Mouse (Mus musculus) gastrocnemius, adult 8-10 months (tissue): ENCODE results near the gene Ahcy. TPM values are rescaled to one million over a fixed set of nuclear protein-coding genes. Genes with fewer than 3 reads are reported as not detected.
"Not testable (repeated sequence)": the region's sequence is repeated elsewhere in the genome, so short reads cannot be mapped to it uniquely, and the experiment has no call there.

Experiments used
- DNase-seq, 2 experiments: peaks; one replicate each; pipeline ENCODE4 v3.0.0; 2022; ENCODE audit warnings: low spot score in 2 of 2
- total RNA-seq, 4 experiments: library from RNA; stranded (reverse); gene quantifications; 2 replicates each; pipeline ENCODE4 v1.2.4; 2022

The Ahcy gene
- 10 to 100 TPM; 15.6 to 19.5 (median 18.7) TPM for total RNA-seq

DNA sequence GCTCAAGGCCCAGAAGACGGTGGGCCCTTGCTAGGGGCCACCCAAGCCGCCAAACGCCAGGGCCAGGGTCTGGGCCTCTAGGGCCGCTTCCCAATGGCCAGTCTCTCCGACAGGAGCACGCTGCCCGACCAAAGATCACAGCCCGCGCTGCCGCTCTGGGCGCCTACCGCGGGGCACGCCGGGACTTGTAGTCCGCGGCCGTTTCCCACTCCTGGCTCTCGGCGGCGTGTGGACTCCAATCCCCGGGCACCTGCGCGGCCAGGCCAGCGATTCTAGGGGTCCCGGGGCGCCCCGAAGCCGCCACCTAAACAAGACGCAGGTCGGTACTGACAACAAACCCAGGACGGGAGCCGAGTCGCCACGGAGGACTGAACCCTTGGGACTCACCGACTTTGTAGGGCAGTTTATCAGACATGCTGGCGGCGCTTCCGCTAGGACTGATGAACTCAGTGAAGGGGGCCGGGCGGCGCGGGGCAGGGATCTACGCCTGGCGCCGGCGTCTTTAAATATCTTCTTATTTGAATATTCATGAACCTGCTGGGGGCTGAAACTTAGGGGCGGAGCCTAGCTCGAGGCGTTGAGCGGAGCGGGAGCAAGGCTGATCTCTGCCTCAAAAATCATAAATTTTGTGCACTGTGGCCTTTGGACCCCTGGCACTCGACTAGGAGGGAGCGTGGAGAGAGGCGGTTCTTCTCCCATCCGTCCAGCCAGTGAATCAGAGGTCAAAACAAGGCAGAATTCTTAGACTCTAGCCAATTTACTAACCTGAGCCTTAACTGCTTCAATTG is at the start of gene Ahcy:
Ahcy (minus strand) TSS at position 520 of the 788 bp plus-strand sequence.
- peak; percentile 80 to 81 for DNase-seq

DNA sequence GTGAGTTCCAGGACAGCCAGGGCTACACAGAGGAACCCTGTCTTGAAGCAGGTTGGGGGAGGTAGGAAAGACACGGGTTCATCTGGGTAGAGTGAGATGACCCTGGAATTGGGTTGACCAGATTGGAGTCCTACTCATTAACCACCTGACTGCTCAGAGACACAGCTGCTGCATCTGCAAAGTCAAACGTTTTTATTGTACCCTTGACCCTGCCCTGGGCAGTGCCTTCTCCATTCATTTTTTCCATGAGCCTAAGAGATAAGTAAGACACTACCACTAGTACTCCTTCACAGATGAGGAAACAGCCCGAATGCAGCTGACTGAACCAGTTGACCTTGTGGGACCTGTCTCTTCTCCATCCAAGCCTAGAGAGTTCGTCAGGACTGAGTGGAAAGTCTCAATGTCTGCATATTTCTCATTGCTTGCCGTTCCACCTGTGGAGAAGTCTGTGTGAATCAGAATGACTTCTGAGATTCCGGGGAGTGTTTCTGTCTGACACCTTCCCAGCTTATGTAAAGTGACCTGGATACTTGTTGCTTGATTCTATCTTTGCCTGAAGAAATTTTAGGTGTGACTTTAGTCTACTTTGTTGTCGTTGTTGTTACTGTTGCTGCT is 41.0 kb upstream of the Ahcy start:
- DNase-seq = no peak

DNA sequence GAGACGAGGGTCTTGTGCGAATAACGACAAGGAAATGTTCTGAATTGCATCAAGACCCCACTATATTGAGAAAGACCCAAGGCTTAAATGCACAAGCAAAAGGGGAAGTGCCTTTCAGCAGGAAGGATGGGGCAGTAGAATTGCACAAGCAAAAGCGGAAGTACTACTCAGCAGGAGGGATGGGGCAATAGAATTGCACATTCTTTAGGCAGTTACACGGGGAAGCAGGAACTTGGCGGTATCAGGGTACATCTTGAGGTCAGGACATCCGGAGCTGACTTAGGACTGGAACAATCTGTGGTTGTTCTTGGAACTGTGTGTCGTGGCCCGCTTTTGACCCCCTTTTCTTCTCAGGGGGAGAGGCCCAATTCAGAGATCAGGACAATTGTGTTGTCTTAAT is 33.0 kb upstream of the Ahcy start:
- not testable (repeated sequence) for DNase-seq

DNA sequence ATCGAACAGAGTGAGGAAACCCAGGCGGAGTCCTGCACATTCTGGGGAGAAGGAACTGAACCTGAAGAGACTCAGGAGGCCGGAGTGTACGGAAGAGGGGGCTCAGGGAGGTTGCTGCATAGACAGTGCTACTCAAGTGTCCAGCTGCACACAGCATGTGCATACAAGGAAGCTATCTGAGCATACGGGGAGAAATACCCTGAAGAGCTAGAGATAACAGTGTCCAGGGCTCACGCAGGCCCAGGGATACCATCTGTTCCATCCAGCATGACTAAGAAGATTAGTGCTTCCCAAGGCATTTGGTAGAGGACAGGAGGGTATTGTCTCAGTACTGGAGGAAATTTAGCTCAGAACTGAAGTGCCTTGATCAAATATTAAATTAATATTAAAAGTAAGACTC is 29.3 kb upstream of the Ahcy start:
- no peak for DNase-seq

DNA sequence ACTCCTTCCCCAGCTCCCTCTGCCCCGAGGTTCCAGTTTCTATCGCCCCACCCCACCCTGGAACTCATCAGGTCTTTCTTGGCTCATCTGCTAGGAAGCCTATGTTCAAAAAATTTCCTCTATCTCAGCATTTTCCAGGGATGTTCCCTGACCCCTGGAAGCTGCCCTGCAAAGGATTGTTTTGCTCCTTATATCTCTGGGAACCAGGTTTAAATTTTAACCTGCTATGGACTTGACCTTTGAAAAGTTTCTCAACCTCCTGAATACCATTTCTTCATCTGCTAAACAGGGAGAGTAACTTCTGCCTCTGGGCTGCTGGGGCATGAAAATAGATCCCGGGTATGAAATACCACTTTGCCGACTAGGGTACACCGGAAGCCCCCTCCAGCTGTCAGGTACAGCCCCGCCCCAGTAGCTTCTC is 27.5 kb upstream of the Ahcy start:
- no peak for DNase-seq

DNA sequence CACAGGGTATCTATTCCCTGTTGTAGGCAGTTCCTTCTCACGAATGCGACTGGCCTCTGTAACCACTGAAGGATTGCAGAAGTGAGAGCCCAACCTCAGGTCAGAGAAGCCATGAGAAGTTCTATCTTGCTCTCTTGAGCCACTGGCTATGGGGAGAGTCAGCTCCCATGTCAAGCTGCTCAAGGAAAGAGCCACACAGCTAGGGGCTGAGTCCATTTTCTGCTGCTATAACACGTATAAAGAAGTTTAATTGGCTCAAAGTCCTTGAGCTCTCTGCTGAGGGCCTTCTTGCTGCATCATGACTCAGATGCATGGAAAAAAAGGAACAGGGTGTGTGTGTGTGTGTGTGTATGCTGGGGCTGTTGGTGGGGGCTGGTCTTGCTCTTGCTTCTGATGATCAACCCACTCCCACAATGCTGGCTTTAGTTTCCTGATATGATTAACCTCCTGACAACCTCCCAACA is 26.5 kb upstream of the Ahcy start:
- DNase-seq = no peak

DNA sequence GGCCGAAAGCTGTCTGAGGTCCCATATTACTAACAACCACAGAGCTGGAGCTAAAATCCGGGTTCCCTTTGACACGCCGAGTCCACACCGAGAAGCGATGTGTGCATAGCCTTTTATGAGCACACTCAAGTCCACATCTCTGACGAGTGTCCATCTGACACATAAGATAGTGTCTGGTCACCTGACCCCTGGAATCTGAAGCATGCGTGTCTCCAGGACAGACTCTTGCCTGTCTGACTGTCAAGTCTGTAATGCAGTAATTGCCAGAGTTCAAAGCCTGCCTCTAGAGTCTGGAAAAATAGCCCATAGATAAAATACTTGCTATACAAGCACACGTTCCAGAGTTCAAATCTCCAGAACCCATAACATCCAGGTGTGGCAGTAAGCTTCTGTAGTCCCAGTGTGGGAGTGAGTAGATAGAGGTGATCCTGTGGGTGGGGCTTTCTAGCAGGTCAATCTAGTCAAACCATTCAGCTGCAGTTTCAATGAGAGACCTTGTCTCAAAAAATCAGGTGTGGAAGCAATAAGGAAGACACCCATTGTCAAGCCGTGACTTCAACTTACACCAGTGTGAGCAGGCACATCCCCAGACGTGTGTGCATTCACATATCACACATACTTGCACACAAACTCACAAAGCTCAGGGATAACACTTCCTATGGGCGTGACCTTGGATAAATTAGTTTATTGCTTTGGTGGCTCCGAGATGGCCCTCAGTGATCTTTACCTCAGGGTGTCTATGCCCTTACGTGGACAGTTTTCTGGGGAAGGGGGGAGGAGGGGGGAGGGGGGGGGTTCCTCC is 25.9 kb upstream of the Ahcy start:
- no peak for DNase-seq

DNA sequence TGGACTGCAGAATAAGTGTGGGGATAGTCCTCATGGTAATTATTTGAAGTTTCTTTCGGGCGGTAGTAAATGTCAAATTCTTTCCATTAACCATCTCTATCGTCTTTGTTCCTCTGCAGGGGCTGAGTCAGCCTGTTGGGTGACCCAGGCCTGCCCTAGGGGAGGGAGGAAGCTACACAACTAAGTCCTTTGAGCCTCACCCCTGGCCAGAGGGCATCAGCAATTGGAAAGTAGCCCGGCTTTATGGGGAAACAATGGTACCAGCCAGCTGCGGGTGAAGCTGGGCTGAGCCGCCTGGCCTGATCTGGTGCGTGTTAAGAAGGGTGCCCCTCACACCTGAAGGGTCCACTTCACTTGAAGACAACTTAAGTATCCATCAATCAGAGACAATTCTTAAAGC is 25.1 kb upstream of the Ahcy start:
- no peak for DNase-seq

DNA sequence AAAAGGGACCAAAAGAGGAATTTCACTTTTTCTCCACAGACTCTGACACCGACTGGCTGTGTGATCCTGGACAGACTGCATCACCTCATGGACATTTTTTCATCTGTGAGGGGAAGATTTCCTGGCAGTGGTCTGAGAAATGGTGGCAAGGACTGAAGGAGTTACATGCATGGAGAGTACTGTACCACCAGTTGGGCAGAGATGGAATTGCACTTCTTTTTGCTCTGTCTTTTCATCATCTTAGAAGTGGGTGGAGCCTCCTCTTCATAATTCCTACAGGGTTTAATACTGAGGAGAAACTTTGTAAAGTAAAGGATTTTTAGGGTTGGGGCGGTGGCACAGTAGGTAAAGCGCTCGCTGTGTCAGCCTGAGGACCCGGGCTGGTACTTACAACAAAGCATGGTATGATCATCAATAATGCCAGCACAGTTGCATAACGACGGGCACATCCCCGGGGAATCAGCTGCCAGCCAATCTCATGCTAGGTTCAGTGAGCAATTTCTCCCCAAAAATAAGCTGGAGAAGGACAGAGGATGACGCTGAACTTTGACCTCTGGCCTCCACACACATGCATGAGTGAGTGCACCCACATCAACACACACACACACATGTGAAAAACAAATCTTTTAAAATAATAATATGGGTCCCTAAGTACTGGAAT is 24.6 kb upstream of the Ahcy start:
- no peak for DNase-seq

DNA sequence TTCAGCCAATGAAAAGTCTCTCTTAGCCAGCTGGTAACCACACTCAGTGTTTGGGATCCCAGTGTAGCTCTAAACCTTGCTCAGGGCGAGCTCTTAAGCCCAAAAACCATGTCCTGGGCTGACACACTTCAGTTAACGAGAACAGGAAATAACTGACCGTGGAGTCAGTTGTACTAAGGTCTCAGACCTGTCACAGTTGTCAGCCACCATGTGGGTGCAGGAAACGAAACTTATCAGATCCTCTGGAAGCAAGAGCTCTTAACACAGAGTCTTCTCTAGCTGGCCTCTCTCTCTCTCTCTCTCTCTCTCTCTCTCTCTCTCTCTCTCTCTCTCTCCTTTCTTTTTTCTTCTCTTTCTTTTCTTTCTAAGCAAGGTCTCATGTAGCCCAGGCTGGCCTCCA is 19.1 kb upstream of the Ahcy start:
- DNase-seq = no peak

DNA sequence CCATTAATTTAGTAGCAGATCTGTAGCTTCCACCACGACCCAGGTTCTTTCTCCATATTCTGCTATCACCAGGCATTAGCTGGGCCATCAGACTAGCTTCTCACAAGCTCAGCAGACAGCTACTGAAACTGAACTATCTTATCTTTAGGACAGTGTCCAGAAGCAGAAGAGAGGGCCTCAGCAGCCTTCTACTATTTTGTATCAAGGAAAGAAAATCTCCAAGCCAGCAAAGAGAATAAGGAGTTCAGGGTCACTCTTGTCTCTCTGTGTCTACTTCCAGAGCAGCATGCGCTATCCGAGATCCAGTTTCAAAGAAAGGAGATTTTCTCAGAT is 17.4 kb upstream of the Ahcy start:
- no peak for DNase-seq

DNA sequence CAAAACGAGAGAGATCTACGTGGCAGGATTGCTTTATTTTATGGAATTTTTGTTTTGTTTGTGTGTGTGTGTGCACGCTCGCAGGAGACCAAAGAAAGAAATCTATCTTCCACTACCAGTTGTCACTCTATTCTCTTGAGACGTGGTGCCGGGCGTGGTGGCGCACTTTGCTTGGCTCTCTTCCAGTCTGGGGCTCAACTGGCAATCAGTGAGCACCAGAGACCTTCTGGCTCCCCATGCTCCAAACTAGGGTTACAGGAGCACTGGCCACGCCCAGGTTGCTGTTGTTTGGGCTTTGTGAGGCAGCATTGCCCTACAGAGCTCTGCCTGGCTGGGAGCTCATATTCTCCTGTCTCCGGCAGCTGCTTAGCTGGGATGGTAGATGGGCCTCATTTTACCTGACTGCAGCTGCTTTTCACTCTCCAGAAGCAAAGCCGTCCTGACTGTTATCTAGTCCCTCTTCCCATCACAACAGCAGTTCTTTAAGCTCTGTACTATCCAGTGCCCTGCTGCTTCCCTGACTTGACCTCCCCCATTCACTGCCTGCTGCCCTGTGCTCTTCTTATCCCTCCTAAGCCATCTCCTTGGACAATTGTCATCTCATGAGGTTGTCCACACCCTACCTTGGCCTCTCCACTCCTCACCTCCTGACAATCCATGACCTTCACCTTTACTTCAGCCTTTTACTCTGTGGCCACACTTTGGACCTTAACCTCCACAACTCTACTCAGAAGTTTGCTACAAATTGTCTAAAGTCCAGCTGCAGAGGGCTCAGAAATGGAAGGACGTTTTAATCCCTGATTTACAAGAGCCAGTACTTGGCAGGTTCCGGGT is 16.8 kb upstream of the Ahcy start:
- no peak for DNase-seq

DNA sequence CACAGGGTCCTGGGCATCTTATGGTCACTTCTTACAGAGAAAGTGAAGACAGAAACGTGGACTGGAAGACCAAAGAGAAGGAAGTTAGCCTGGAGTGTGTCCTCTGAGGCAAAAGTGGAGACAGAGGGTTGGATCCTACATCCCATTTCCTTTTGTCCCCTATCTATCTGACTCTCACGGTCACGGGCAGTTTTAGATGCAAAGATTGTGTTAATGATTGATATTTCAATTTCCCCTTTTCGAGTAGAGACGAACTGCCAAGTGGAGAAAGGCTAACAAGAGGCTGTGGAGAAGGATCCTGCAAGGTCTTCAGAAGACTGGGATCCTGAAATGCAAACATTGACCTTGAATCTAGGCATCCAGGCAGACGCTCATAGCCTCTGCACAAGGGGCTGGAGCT is 14.0 kb upstream of the Ahcy start:
- DNase-seq = no peak

DNA sequence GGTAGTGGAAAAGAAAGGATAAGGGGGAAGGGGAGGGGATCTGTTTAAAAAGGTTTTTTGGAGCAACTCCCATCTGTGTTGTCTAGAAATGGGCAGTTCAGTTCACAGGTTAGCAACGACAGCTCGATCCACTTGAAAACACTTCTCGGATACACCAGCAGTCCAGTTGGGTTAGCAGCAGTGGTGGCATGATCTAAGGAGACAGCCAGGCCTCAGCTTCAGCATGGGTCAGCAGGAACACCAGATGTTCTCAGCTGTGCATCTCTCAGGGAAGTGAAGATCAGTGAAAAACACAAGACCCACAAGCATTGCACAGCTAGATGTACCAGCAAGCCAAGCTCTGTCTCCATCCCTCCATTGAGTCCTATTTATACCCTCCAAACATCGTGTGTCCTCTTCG is 12.0 kb upstream of the Ahcy start:
- no peak for DNase-seq

DNA sequence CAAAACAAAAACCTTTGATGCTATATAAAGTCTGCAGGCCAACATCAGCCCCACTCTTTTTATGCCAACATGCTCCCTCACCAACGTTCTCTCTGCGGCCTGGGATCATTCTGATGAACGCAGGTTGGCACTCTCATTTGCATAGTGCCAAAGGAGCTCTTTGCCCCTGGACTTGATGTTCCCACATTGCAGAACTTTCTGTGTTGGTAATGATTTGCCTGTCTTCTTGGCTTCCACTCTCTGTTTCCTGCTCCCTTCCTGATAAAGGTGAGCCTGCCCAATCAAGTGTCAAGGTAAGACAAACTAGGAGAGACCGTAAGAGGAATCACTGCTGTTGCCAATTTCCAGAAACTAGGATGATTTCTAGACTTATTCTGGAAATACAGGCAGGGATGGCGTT is 10.2 kb upstream of the Ahcy start:
- no peak for DNase-seq

DNA sequence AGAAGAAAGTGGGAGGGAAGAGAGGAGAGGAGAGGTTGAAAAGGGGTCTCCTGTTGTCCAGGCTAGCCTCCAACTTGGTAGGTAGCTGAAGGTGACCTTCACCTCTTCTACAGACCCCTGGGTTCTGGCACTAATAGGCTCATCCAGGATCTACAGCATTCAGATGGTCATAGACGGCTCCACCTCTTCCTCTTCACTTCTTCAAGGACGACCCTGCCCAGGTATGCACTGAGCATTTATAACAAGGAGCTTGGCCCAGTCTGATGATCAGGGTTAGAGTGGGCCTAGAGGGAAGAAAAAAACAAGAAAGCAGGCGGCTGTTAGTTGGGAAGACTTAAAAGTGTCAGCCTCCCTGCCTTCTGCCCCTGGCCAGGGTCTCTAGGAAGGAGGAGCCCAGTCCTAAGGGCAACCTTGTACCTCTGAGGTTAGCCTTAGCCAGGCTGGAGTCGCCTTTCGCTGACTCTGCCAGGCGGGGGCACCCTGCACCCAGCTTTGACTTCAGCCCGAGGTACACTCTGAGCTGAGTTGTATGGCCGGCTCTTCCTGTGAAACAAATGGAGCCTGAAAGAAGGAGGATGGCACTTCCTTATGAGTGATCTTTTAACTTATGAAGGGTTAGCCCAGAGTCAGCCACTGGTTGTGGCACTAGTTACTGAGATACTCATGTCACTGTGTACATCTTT is 8.0 kb upstream of the Ahcy start:
- DNase-seq = peak in 1 of 2 experiments; percentile 21

DNA sequence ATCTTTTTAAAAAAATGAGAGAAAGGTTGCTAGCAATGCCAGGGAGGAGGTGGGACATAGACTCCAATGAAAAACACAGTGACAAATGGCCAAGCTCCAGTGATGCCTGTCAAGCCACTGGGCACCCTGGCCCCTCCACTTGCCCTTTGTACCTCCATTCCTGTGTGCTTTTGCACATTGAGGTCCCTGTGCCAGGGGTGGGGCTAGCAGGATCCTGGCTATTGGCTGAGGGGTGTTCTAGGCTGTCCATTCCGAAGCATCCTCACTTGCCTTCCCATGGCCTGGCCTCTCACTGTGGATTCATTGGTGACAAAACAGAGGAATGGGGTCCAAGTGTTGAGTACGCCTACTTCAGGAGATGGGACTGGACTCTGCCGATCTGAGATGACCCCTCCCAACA is 6.8 kb upstream of the Ahcy start:
- DNase-seq = no peak

DNA sequence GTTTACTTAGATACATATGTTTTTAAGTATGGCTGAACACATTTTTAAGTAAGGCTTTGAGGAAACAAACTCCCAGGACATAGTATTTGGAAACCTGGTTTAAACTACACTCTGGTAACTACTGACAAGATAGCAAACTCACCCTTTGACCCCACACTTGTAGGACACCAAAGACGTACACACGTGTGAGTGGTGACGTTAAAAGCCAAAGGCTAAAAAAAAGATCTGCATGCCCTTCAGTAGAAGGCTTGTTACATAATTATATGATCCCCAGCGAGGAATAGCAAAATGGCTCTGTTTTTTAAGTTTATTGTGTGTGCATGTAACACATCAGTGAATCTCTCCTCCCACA is 5.9 kb upstream of the Ahcy start:
- no peak for DNase-seq

DNA sequence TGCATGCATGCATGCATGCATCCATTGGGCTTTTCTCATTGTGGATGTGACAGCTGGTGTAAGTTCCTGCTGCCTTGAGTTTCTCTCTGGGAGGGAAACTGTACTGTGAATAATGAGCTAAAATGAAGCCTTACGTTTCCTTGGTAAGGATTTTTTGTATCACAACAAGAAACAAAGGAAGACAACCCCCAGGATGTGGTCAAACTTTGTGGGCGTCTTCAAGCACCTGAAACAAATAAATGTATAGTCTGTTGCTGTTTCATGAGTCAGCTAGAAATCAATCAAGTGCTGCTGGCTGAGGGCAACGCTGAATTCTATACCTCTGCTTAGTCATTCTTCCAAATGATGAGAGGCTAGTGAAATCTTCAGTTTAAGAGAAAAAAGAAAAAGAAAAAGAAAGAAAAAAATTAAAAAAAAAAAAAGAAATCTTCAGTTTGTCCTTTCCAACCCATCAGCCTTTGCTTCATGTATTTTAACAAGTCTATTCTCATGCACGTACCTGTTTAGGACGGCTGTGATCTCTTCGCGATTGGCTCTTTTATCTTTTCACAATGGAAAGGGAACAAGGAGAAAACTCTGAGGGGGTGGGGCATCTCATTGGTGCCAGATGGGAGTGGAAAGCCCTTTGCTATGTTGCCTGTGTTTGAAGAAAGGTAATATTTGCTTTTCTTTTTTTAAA is 5.3 kb upstream of the Ahcy start:
- no peak for DNase-seq

DNA sequence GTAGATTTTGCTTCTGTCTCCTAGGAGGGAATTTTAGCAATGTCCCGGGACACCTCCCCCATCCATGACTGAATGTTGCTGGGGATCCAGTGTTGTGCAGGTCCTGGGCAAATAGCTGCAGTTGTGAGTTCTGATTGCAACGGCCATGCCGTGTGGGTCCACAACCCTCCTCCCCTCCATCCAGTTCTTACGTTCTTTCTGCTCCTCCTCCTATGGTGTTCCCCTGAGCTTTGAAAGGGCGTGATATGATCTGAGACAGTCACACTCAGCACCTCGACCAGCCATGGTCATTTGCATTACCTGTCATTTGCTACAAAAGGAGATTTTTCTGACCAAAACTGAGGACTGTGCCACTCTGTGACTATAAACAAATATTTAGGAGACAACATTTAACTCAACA is 1.4 kb upstream of the Ahcy start:
- DNase-seq = no peak
